Mouse (Mus musculus) forebrain, embryonic 10.5 days (tissue): ENCODE data around the gene Cdkn2d. TPM values are rescaled to one million over a fixed set of nuclear protein-coding genes. Genes with fewer than 3 reads are reported as not detected.

Source experiments
- DNase-seq: peaks from one replicate; pipeline ENCODE4 v3.0.0-alpha.2; 2017; ENCODE audit warnings: low spot score; ENCODE audit errors: extremely low spot score
- H3K27ac ChIP-seq: fragments of 300-500 bp; sonication (generic); 2 replicates; pipeline ENCODE4 v1.5.1; 2016; ENCODE audit warnings: mild to moderate bottlenecking
- H3K27me3 ChIP-seq: fragments of 300-500 bp; sonication (generic); 2 replicates; pipeline ENCODE4 v1.6.1; 2016; ENCODE audit warnings: mild to moderate bottlenecking; ENCODE audit not compliant: poor library complexity, severe bottlenecking
- H3K36me3 ChIP-seq: fragments of 300-500 bp; sonication (generic); replicated peaks from 2 replicates; pipeline ENCODE4 v1.6.1; 2016; ENCODE audit warnings: mild to moderate bottlenecking, moderate library complexity
- H3K4me1 ChIP-seq: fragments of 300-500 bp; sonication (generic); 2 replicates; pipeline ENCODE4 v1.6.1; 2016
- H3K4me3 ChIP-seq: fragments of 300-500 bp; sonication (generic); 2 replicates; pipeline ENCODE4 v1.5.1; 2016; ENCODE audit warnings: mild to moderate bottlenecking, moderate library complexity
- H3K9me3 ChIP-seq: fragments of 300-500 bp; sonication (generic); 2 replicates; pipeline ENCODE4 v1.6.1; 2016; ENCODE audit warnings: mild to moderate bottlenecking, moderate library complexity
- WGBS: fragments of 180-500 bp; shearing (Covaris S2); methylation state at CpG from one replicate; pipeline ENCODE4 v1.1.7; 2016; 5-methylcytosine and 5-hydroxymethylcytosine counted together
- polyA plus RNA-seq: library from polyadenylated mRNA; unstranded; fragments of >200 nt; fragmentation: Nextera tagmentation; extraction: Ambion mirVana; gene quantifications from 2 replicates; pipeline ENCODE4 v1.2.1, GENCODE M21; 2016

The Cdkn2d gene
- polyA plus RNA-seq, 1 experiment from 2014 or later = 42.9 TPM

GRCm38 (mm10) chr9:21246342-21246741 lies 44.9 kb downstream of the Cdkn2d start:
- H3K27me3 ChIP-seq = peaks cover 100% of the 10 kb centered on the region
- DNase-seq = no peak
- 60% methylated on average over 1 of the region's 1 CpGs for WGBS
- H3K9me3 ChIP-seq = peaks cover 6% of the 10 kb centered on the region
- no peaks in the 10 kb centered on the region for H3K36me3 ChIP-seq
- no peak overlapping the region for H3K27ac ChIP-seq
- H3K4me3 ChIP-seq = no peak overlapping the region
- peaks cover 38% of the 10 kb centered on the region for H3K4me1 ChIP-seq

GRCm38 (mm10) chr9:21245113-21245487 lies 46.1 kb downstream of the Cdkn2d start:
- H3K4me3 ChIP-seq = peak overlapping the region; percentile 55
- H3K4me1 ChIP-seq = peaks cover 32% of the 10 kb centered on the region
- no peaks in the 10 kb centered on the region for H3K36me3 ChIP-seq
- no peak for DNase-seq
- peak overlapping the region; percentile 30; the same call in 1 of the 2 replicates for H3K27ac ChIP-seq
- H3K27me3 ChIP-seq = peaks cover 100% of the 10 kb centered on the region
- 1% methylated on average over 16 of the region's 16 CpGs for WGBS
- H3K9me3 ChIP-seq = peaks cover 6% of the 10 kb centered on the region

- Histone ChIP-seq H3K36me3 (no peaks in the 10 kb centered on the region), H3K27ac (peak overlapping the region; percentile 30; the same call in 1 of the 2 replicates), H3K4me1 (peaks cover 28% of the 10 kb centered on the region), H3K9me3 (peaks cover 6% of the 10 kb centered on the region), H3K4me3 (peak overlapping the region; percentile 55), H3K27me3 (peaks cover 100% of the 10 kb centered on the region)
- WGBS = under 1% methylated on average over 72 of the region's 72 CpGs
- DNase-seq = peak; percentile 55
Observed at GRCm38 (mm10) chr9:21244428-21245112, 46.6 kb downstream of the Cdkn2d start.

- 4% methylated on average over 42 of the region's 42 CpGs for WGBS
- H3K9me3 ChIP-seq = peaks cover 7% of the 10 kb centered on the region
Observed at GRCm38 (mm10) chr9:21243826-21244427, 47.3 kb downstream of the Cdkn2d start.

GRCm38 (mm10) chr9:21241343-21241742 lies 49.9 kb downstream of the Cdkn2d start:
- peaks cover 9% of the 10 kb centered on the region for H3K9me3 ChIP-seq
- H3K27me3 ChIP-seq = peaks cover 69% of the 10 kb centered on the region
- H3K4me3 ChIP-seq = peak overlapping the region; percentile 24; the same call in 1 of the 2 replicates
- 4% methylated on average over 11 of the region's 11 CpGs for WGBS
- peak; percentile 86 for DNase-seq
- peaks cover 48% of the 10 kb centered on the region for H3K4me1 ChIP-seq
- peaks cover 9% of the 10 kb centered on the region for H3K36me3 ChIP-seq
- no peak overlapping the region for H3K27ac ChIP-seq

More at GRCm38 (mm10) chr9:21243826-21244427, 47.3 kb downstream of the Cdkn2d start:
- no peak for DNase-seq
- peaks cover 33% of the 10 kb centered on the region for H3K4me1 ChIP-seq
- H3K27me3 ChIP-seq = peaks cover 95% of the 10 kb centered on the region
- peak overlapping the region; percentile 30; the same call in 1 of the 2 replicates for H3K27ac ChIP-seq
- H3K4me3 ChIP-seq = peak overlapping the region; percentile 55
- no peaks in the 10 kb centered on the region for H3K36me3 ChIP-seq

GRCm38 (mm10) chr9:21239465-21239848 lies 51.8 kb downstream of the Cdkn2d start:
- DNase-seq = no peak
- peak overlapping the region; percentile 98 for H3K27ac ChIP-seq

GRCm38 (mm10) chr9:21238733-21239464 lies 52.3 kb downstream of the Cdkn2d start, which contains the start of gene Keap1:
Keap1 (minus strand) TSS chr9:21239361.
- H3K4me3 ChIP-seq = peak within 1 kb of the TSS; percentile 98
- H3K36me3 ChIP-seq = peaks cover 34% of the 10 kb centered on the region
- WGBS = under 1% methylated on average over 89 of the region's 90 CpGs

More at GRCm38 (mm10) chr9:21239465-21239848, 51.8 kb downstream of the Cdkn2d start:
- H3K27me3 ChIP-seq = peaks cover 50% of the 10 kb centered on the region
- peaks cover 39% of the 10 kb centered on the region for H3K4me1 ChIP-seq
- 39% methylated on average over 4 of the region's 4 CpGs for WGBS
- H3K36me3 ChIP-seq = peaks cover 28% of the 10 kb centered on the region
- peaks cover 9% of the 10 kb centered on the region for H3K9me3 ChIP-seq
- peak overlapping the region; percentile 98 for H3K4me3 ChIP-seq

More at GRCm38 (mm10) chr9:21238733-21239464, 52.3 kb downstream of the Cdkn2d start, which contains the start of gene Keap1:
- peak; percentile 79 for DNase-seq
- H3K27ac ChIP-seq = peak within 1 kb of the TSS; percentile 98
- H3K9me3 ChIP-seq = peaks cover 9% of the 10 kb centered on the region
- peaks cover 33% of the 10 kb centered on the region for H3K4me1 ChIP-seq
- peaks cover 46% of the 10 kb centered on the region for H3K27me3 ChIP-seq

Other genes starting within 250 kb of the Cdkn2d start
- gene Zglp1, start 224.3 kb downstream of the Cdkn2d start, polyA plus RNA-seq = 1.5 and 1.9 TPM in 2 replicates
- gene Gm49373, start 218.3 kb downstream of the Cdkn2d start, polyA plus RNA-seq = 0.50 and 0.82 TPM in 2 replicates
- gene Fdx1l, start 217.8 kb downstream of the Cdkn2d start, polyA plus RNA-seq = 60.9 and 61.7 TPM in 2 replicates
- gene Gm38431, start 199.4 kb downstream of the Cdkn2d start, polyA plus RNA-seq = 3.1 and 3.3 TPM in 2 replicates
- 94.3 and 103 TPM in 2 replicates for gene Raver1, start 199.4 kb downstream of the Cdkn2d start, polyA plus RNA-seq
- 12.6 and 13.4 TPM in 2 replicates for gene Tyk2, start 160.2 kb downstream of the Cdkn2d start, polyA plus RNA-seq
- gene Cdc37, start 141.4 kb downstream of the Cdkn2d start, polyA plus RNA-seq = 351 and 371 TPM in 2 replicates
- 3.8 and 4.3 TPM in 2 replicates for gene Pde4a, start 125.7 kb downstream of the Cdkn2d start, polyA plus RNA-seq
- gene Keap1, start 52.0 kb downstream of the Cdkn2d start, polyA plus RNA-seq = 46.7 and 48.6 TPM in 2 replicates
- gene S1pr5, start 43.0 kb downstream of the Cdkn2d start, polyA plus RNA-seq = 0.07 and 0.10 TPM in 2 replicates
- gene Atg4d, start 26.1 kb downstream of the Cdkn2d start, polyA plus RNA-seq = 45.2 and 48.5 TPM in 2 replicates
- gene Kri1, start 3.4 kb downstream of the Cdkn2d start, polyA plus RNA-seq = 18.3 and 18.8 TPM in 2 replicates
- gene Ap1m2, start 20.9 kb upstream of the Cdkn2d start, polyA plus RNA-seq = 6.3 and 8.5 TPM in 2 replicates
- gene Slc44a2, start 29.3 kb upstream of the Cdkn2d start, polyA plus RNA-seq = 62.6 and 71.5 TPM in 2 replicates
- 328 and 336 TPM in 2 replicates for gene Ilf3, start 76.5 kb upstream of the Cdkn2d start, polyA plus RNA-seq
- gene Qtrt1, start 120.4 kb upstream of the Cdkn2d start, polyA plus RNA-seq = 71.7 and 74.0 TPM in 2 replicates
- 65.9 and 66.3 TPM in 2 replicates for gene Dnm2, start 133.5 kb upstream of the Cdkn2d start, polyA plus RNA-seq
- 116 and 119 TPM in 2 replicates for gene Tmed1, start 218.8 kb upstream of the Cdkn2d start, polyA plus RNA-seq
- gene AB124611, start 234.8 kb upstream of the Cdkn2d start, polyA plus RNA-seq = 4.4 and 5.1 TPM in 2 replicates